Mouse (Mus musculus) liver, embryonic 12.5 days (tissue): ENCODE measurements around the gene Eif4a3. TPM values are rescaled to one million over a fixed set of nuclear protein-coding genes. Genes with fewer than 3 reads are reported as not detected.
"Not testable (repeated sequence)": the region's sequence is repeated elsewhere in the genome, so short reads cannot be mapped to it uniquely, and the experiment has no call there.

Experiments used
- ATAC-seq: fragments of 200-750 bp; cut with Nextera tagmentation; 2 replicates; pipeline ENCODE4 v1.8.0; 2017; ENCODE audit warnings: moderate number of reproducible peaks, mild to moderate bottlenecking, moderate library complexity
- H3K27ac ChIP-seq: fragments of 300-500 bp; sonication (generic); 2 replicates; pipeline ENCODE4 v1.5.1; 2016; ENCODE audit warnings: mild to moderate bottlenecking
- H3K27me3 ChIP-seq: fragments of 300-500 bp; sonication (generic); replicated peaks from 2 replicates; pipeline ENCODE4 v1.6.1; 2016; ENCODE audit warnings: mild to moderate bottlenecking, moderate library complexity
- H3K36me3 ChIP-seq: fragments of 300-500 bp; sonication (generic); 2 replicates; pipeline ENCODE4 v1.6.1; 2016; ENCODE audit warnings: mild to moderate bottlenecking, moderate library complexity
- H3K4me1 ChIP-seq: fragments of 300-500 bp; sonication (generic); 2 replicates; pipeline ENCODE4 v1.6.1; 2016
- H3K4me2 ChIP-seq: fragments of 300-500 bp; sonication (generic); 2 replicates; pipeline ENCODE4 v1.6.1; 2016; ENCODE audit warnings: mild to moderate bottlenecking, moderate library complexity
- H3K4me3 ChIP-seq: fragments of 300-500 bp; sonication (generic); 2 replicates; pipeline ENCODE4 v1.5.1; 2016; ENCODE audit warnings: mild to moderate bottlenecking, moderate library complexity
- H3K9ac ChIP-seq: fragments of 300-500 bp; sonication (generic); 2 replicates; pipeline ENCODE4 v1.6.1; 2016; ENCODE audit warnings: mild to moderate bottlenecking, moderate library complexity
- H3K9me3 ChIP-seq: fragments of 300-500 bp; sonication (generic); replicated peaks from 2 replicates; pipeline ENCODE4 v1.6.1; 2016; ENCODE audit warnings: mild to moderate bottlenecking, moderate library complexity
- WGBS: fragments of 180-500 bp; shearing (Covaris S2); methylation state at CpG from one replicate; pipeline ENCODE4 v1.1.7; 2016; ENCODE audit not compliant: insufficient replicate concordance; 5-methylcytosine and 5-hydroxymethylcytosine counted together
- polyA plus RNA-seq: library from polyadenylated mRNA; unstranded; fragments of >200 nt; fragmentation: Nextera tagmentation; extraction: Ambion mirVana; gene quantifications from 2 replicates; pipeline ENCODE4 v1.2.1, GENCODE M21; 2016

Gene Eif4a3
- polyA plus RNA-seq, 1 experiment from 2014 or later = 262 TPM

- Histone ChIP-seq H3K4me1 (no peaks in the 10 kb centered on the region), H3K4me3 (no peak overlapping the region), H3K9ac (no peak overlapping the region), H3K4me2 (no peak overlapping the region), H3K27me3 (peaks cover 58% of the 10 kb centered on the region), H3K9me3 (no peaks in the 10 kb centered on the region), H3K27ac (no peak overlapping the region), H3K36me3 (no peaks in the 10 kb centered on the region)
- WGBS = 52% methylated on average over 17 of the region's 17 CpGs
- ATAC-seq = no peak
Observed at GRCm38 (mm10) chr11:119314252-119314936, 14.5 kb upstream of the Eif4a3 start.

- 21% methylated on average over 10 of the region's 10 CpGs for WGBS
Observed at GRCm38 (mm10) chr11:119310621-119311020, 10.7 kb upstream of the Eif4a3 start.

DNA sequence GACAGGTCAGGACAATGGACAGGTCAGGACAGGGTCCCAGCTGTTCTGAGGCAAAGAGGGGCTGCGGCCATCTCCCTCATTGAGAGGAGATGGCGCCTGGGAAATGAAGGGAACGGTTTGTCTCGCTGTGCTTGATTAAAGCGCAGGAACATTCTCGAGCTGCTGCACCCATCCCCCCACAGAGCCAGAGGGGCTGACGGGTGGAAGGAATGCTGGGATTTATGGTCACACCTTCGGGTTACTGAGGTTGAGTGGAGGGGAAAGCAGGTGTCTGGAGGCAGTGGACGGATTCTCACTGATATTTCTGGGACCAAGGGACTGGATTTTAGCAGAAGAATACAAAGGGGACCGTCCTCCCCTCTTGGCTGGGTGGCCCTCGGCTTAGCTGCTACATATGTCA is 8.0 kb upstream of the Eif4a3 start:
- no peak overlapping the region for H3K4me3 ChIP-seq
- no peak overlapping the region for H3K4me2 ChIP-seq
- no peak overlapping the region for H3K9ac ChIP-seq
- H3K27ac ChIP-seq = no peak overlapping the region
- no peaks in the 10 kb centered on the region for H3K36me3 ChIP-seq
- peaks cover 82% of the 10 kb centered on the region for H3K27me3 ChIP-seq
- WGBS = 29% methylated on average over 11 of the region's 11 CpGs
- no peaks in the 10 kb centered on the region for H3K4me1 ChIP-seq
- no peak for ATAC-seq
- H3K9me3 ChIP-seq = no peaks in the 10 kb centered on the region

More at GRCm38 (mm10) chr11:119310621-119311020, 10.7 kb upstream of the Eif4a3 start:
- ATAC-seq = no peak
- Histone ChIP-seq H3K27me3 (peaks cover 79% of the 10 kb centered on the region), H3K9me3 (no peaks in the 10 kb centered on the region), H3K4me2 (no peak overlapping the region), H3K4me1 (no peaks in the 10 kb centered on the region), H3K36me3 (no peaks in the 10 kb centered on the region), H3K9ac (no peak overlapping the region), H3K27ac (no peak overlapping the region), H3K4me3 (no peak overlapping the region)

GRCm38 (mm10) chr11:119307658-119307867 is 7.7 kb upstream of the Eif4a3 start, which contains the start of gene Card14:
Card14 (plus strand) TSS chr11:119307768.
- Histone ChIP-seq H3K9me3 (no peaks in the 10 kb centered on the region), H3K4me2 (no peak within 1 kb of the TSS), H3K27me3 (peaks cover 83% of the 10 kb centered on the region), H3K4me3 (no peak within 1 kb of the TSS), H3K9ac (no peak within 1 kb of the TSS), H3K27ac (no peak within 1 kb of the TSS), H3K36me3 (no peaks in the 10 kb centered on the region), H3K4me1 (no peaks in the 10 kb centered on the region)
- 41% methylated on average over 1 of the region's 1 CpGs for WGBS
- ATAC-seq = no peak

- Histone ChIP-seq H3K9ac (no peak overlapping the region), H3K4me2 (no peak overlapping the region), H3K27me3 (peaks cover 80% of the 10 kb centered on the region), H3K27ac (no peak overlapping the region), H3K9me3 (no peaks in the 10 kb centered on the region), H3K4me3 (no peak overlapping the region), H3K4me1 (no peaks in the 10 kb centered on the region), H3K36me3 (no peaks in the 10 kb centered on the region)
- 45% methylated on average over 13 of the region's 13 CpGs for whole genome bisulfite sequencing
- ATAC-seq = no peak
Observed at GRCm38 (mm10) chr11:119306762-119307657, 7.1 kb upstream of the Eif4a3 start.

GRCm38 (mm10) chr11:119304904-119305712 is 5.2 kb upstream of the Eif4a3 start:
- Histone ChIP-seq H3K4me2 (no peak overlapping the region), H3K9ac (no peak overlapping the region), H3K27me3 (peaks cover 68% of the 10 kb centered on the region), H3K4me3 (no peak overlapping the region), H3K4me1 (peaks cover 8% of the 10 kb centered on the region), H3K27ac (no peak overlapping the region), H3K9me3 (no peaks in the 10 kb centered on the region), H3K36me3 (no peaks in the 10 kb centered on the region)
- WGBS = 33% methylated on average over 16 of the region's 16 CpGs
- no peak for ATAC-seq

- H3K9me3 ChIP-seq = no peaks in the 10 kb centered on the region
- H3K27ac ChIP-seq = no peak overlapping the region
- peak overlapping the region; percentile 98 for H3K4me3 ChIP-seq
- H3K4me1 ChIP-seq = peaks cover 25% of the 10 kb centered on the region
- no peak for ATAC-seq
- H3K27me3 ChIP-seq = peaks cover 33% of the 10 kb centered on the region
- peak overlapping the region; percentile 90 for H3K4me2 ChIP-seq
- no peak overlapping the region; the same call in 1 of the 2 replicates for H3K9ac ChIP-seq
- WGBS = 23% methylated on average over 2 of the region's 2 CpGs
- peaks cover 25% of the 10 kb centered on the region for H3K36me3 ChIP-seq
Observed at GRCm38 (mm10) chr11:119300986-119301385, 1.1 kb upstream of the Eif4a3 start.

GRCm38 (mm10) chr11:119300246-119300935 is 502 bp upstream of the Eif4a3 start:
- WGBS = 2% methylated on average over 31 of the region's 31 CpGs
- Histone ChIP-seq H3K4me1 (peaks cover 25% of the 10 kb centered on the region), H3K9me3 (no peaks in the 10 kb centered on the region), H3K9ac (peak overlapping the region; percentile 97), H3K27ac (peak overlapping the region; percentile 86), H3K4me3 (peak overlapping the region; percentile 98), H3K27me3 (peaks cover 33% of the 10 kb centered on the region), H3K4me2 (peak overlapping the region; percentile 90), H3K36me3 (peaks cover 31% of the 10 kb centered on the region)
- ATAC-seq = peak; percentile 73; the same call in 1 of the 2 replicates

DNA sequence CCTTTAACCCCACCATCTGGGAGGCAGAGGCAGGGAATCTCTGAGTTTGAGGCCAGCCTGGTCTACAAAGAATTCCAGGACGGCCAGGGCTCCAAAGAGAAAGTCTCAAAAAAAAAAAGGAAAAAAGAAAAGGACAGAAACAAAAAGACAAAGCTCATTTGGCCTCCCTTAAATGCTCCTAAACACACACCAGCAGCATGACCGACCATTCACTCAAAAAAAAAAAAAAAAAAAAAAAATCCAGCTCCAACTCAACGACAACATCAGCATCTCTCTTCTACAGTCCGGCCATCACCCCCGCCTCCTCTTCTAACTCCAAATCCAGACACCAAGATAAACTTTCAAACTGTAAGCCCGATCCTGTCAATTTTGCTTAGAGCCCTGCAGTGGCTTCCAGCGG is 972 bp downstream of the Eif4a3 start:
- peak overlapping the region; percentile 98 for H3K4me3 ChIP-seq
- peak overlapping the region; percentile 97 for H3K9ac ChIP-seq
- ATAC-seq = no peak
- H3K36me3 ChIP-seq = peaks cover 45% of the 10 kb centered on the region
- no peaks in the 10 kb centered on the region for H3K9me3 ChIP-seq
- peaks cover 20% of the 10 kb centered on the region for H3K27me3 ChIP-seq
- H3K4me2 ChIP-seq = peak overlapping the region; percentile 90
- peaks cover 25% of the 10 kb centered on the region for H3K4me1 ChIP-seq
- peak overlapping the region; percentile 86 for H3K27ac ChIP-seq
- 13% methylated on average over 7 of the region's 7 CpGs for WGBS

GRCm38 (mm10) chr11:119297996-119298395 is 1.9 kb downstream of the Eif4a3 start:
- H3K4me3 ChIP-seq = peak overlapping the region; percentile 98
- H3K4me1 ChIP-seq = peaks cover 25% of the 10 kb centered on the region
- H3K36me3 ChIP-seq = peaks cover 55% of the 10 kb centered on the region
- H3K9me3 ChIP-seq = no peaks in the 10 kb centered on the region
- peaks cover 11% of the 10 kb centered on the region for H3K27me3 ChIP-seq
- H3K9ac ChIP-seq = peak overlapping the region; percentile 97
- H3K4me2 ChIP-seq = peak overlapping the region; percentile 90
- no peak overlapping the region for H3K27ac ChIP-seq
- WGBS = 45% methylated on average over 6 of the region's 6 CpGs
- no peak for ATAC-seq

DNA sequence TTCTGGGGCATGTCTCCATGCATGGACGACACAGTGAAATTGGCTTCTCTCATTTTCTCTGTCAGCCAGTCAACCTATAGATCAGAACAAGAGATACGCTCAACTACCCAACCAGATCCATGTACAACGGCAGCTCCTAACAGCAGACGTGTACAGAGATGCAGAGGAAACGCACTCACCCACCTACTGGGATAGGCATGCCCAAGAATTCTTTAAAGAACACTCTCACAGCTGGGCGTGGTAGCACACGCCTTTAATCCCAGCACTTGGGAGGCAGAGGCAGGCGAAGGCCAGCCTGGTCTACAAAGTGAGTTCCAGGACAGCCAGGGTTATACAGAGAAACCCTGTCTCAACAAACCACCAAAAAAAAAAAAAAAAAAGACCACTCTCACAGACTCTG is 7.0 kb downstream of the Eif4a3 start:
- H3K4me2 ChIP-seq, H3K9me3 ChIP-seq, H3K27ac ChIP-seq, H3K4me3 ChIP-seq, ATAC-seq, H3K27me3 ChIP-seq, H3K9ac ChIP-seq, H3K4me1 ChIP-seq: not testable (repeated sequence)
- 81% methylated on average over 8 of the region's 8 CpGs for WGBS
- peaks cover 98% of the 10 kb centered on the region for H3K36me3 ChIP-seq
